Mouse (Mus musculus): ENCODE data around the gene Rad54l. TPM values are rescaled to one million over a fixed set of nuclear protein-coding genes. Genes with fewer than 3 reads are reported as not detected.

Rad54l gene
- polyA plus RNA-seq, 1 experiment from 2014 or later = 1.5 TPM

GRCm38 (mm10) chr4:116165708-116166407 is 42.4 kb upstream of the Rad54l start:
- no peak for TF ChIP-seq EP300 (IDR thresholded peaks at IDR 0.05)
- TF ChIP-seq CTCF (IDR thresholded peaks at IDR 0.05) = no peak
- H3K4me1 ChIP-seq (ENCODE audit: insufficient read depth, low read depth, low read length) = no peaks in the 10 kb centered on the region; the same call in 1 of the 2 replicates
- H3K36me3 ChIP-seq (ENCODE audit: insufficient read depth, low read length) = no peaks in the 10 kb centered on the region
- peak overlapping the region; percentile 54 for H3K27ac ChIP-seq (ENCODE audit: low read length)
- no peak overlapping the region for H3K4me3 ChIP-seq (ENCODE audit: low read depth, low read length)
- DNase-seq (ENCODE audit: low spot score) (peak; percentile 45), ATAC-seq (no peak)
- H3K9ac ChIP-seq (replicated peaks; ENCODE audit: low read depth) = no peak overlapping the region
- H3K27me3 ChIP-seq (replicated peaks; ENCODE audit: insufficient read depth, low read length) = no peaks in the 10 kb centered on the region
- no peaks in the 10 kb centered on the region for H3K9me3 ChIP-seq (ENCODE audit: low read length)
- 31% methylated on average over 8 of the region's 8 CpGs for WGBS
- 0 out of 2 replicates have a peak overlapping the region, but pooled peaks have one; percentile 19 for H3K4me2 ChIP-seq (replicated peaks; ENCODE audit: low read depth, low read length)

GRCm38 (mm10) chr4:116164759-116165554 is 41.5 kb upstream of the Rad54l start:
- TF ChIP-seq EP300 (IDR thresholded peaks at IDR 0.05) (no peak), CTCF (IDR thresholded peaks at IDR 0.05) (no peak)
- H3K9ac ChIP-seq (replicated peaks; ENCODE audit: low read depth) = no peak overlapping the region
- H3K27me3 ChIP-seq (replicated peaks; ENCODE audit: insufficient read depth, low read length) = no peaks in the 10 kb centered on the region
- ATAC-seq (peak; percentile 15), DNase-seq (ENCODE audit: low spot score) (peak; percentile 62)
- no peak overlapping the region for H3K4me2 ChIP-seq (replicated peaks; ENCODE audit: low read depth, low read length)
- H3K4me1 ChIP-seq (ENCODE audit: insufficient read depth, low read depth, low read length) = no peaks in the 10 kb centered on the region; the same call in 1 of the 2 replicates
- H3K27ac ChIP-seq (ENCODE audit: low read length) = peak overlapping the region; percentile 68
- H3K4me3 ChIP-seq (ENCODE audit: low read depth, low read length) = no peak overlapping the region
- WGBS = 51% methylated on average over 2 of the region's 2 CpGs
- H3K9me3 ChIP-seq (ENCODE audit: low read length) = no peaks in the 10 kb centered on the region
- no peaks in the 10 kb centered on the region for H3K36me3 ChIP-seq (ENCODE audit: insufficient read depth, low read length)

- peak overlapping the region; percentile 72 for H3K27ac ChIP-seq (ENCODE audit: low read length)
Measured at GRCm38 (mm10) chr4:116162142-116162541, 38.7 kb upstream of the Rad54l start.

GRCm38 (mm10) chr4:116160769-116161168 is 37.3 kb upstream of the Rad54l start:
- WGBS = 66% methylated on average over 3 of the region's 3 CpGs
- no peak for ATAC-seq

More at GRCm38 (mm10) chr4:116162142-116162541, 38.7 kb upstream of the Rad54l start:
- H3K4me1 ChIP-seq (ENCODE audit: insufficient read depth, low read depth, low read length) = no peaks in the 10 kb centered on the region; the same call in 1 of the 2 replicates
- 48% methylated on average over 4 of the region's 4 CpGs for WGBS
- TF ChIP-seq EP300 (IDR thresholded peaks at IDR 0.05) (no peak), CTCF (IDR thresholded peaks at IDR 0.05) (no peak)
- no peak overlapping the region for H3K9ac ChIP-seq (replicated peaks; ENCODE audit: low read depth)
- peaks cover 12% of the 10 kb centered on the region for H3K36me3 ChIP-seq (ENCODE audit: insufficient read depth, low read length)
- H3K4me2 ChIP-seq (replicated peaks; ENCODE audit: low read depth, low read length) = no peak overlapping the region
- H3K4me3 ChIP-seq (ENCODE audit: low read depth, low read length) = no peak overlapping the region
- peak; percentile 65 for ATAC-seq
- H3K9me3 ChIP-seq (ENCODE audit: low read length) = no peaks in the 10 kb centered on the region
- DNase-seq (ENCODE audit: low spot score) = peak; percentile 80
- no peaks in the 10 kb centered on the region for H3K27me3 ChIP-seq (replicated peaks; ENCODE audit: insufficient read depth, low read length)

GRCm38 (mm10) chr4:116159912-116160311 is 36.4 kb upstream of the Rad54l start:
- WGBS = 66% methylated on average over 3 of the region's 3 CpGs
- 0 out of 2 replicates have a peak overlapping the region, but pooled peaks have one; percentile 5 for H3K27ac ChIP-seq (ENCODE audit: low read length)
- H3K9ac ChIP-seq (replicated peaks; ENCODE audit: low read depth) = no peak overlapping the region
- no peaks in the 10 kb centered on the region for H3K9me3 ChIP-seq (ENCODE audit: low read length)
- DNase-seq (ENCODE audit: low spot score) (peak; percentile 70), ATAC-seq (peak; percentile 20; the same call in 1 of the 2 replicates)
- H3K27me3 ChIP-seq (replicated peaks; ENCODE audit: insufficient read depth, low read length) = no peaks in the 10 kb centered on the region
- no peaks in the 10 kb centered on the region for H3K4me1 ChIP-seq (ENCODE audit: insufficient read depth, low read depth, low read length)
- peaks cover 27% of the 10 kb centered on the region for H3K36me3 ChIP-seq (ENCODE audit: insufficient read depth, low read length)
- TF ChIP-seq EP300 (IDR thresholded peaks at IDR 0.05) = no peak
- peak; percentile 77 for TF ChIP-seq CTCF (IDR thresholded peaks at IDR 0.05)
- no peak overlapping the region for H3K4me2 ChIP-seq (replicated peaks; ENCODE audit: low read depth, low read length)
- H3K4me3 ChIP-seq (ENCODE audit: low read depth, low read length) = no peak overlapping the region

More at GRCm38 (mm10) chr4:116160769-116161168, 37.3 kb upstream of the Rad54l start:
- Histone ChIP-seq H3K4me2 (replicated peaks; ENCODE audit: low read depth, low read length) (no peak overlapping the region), H3K27ac (ENCODE audit: low read length) (peak overlapping the region; percentile 5; the same call in 1 of the 2 replicates), H3K9me3 (ENCODE audit: low read length) (no peaks in the 10 kb centered on the region), H3K9ac (replicated peaks; ENCODE audit: low read depth) (no peak overlapping the region), H3K4me1 (ENCODE audit: insufficient read depth, low read depth, low read length) (no peaks in the 10 kb centered on the region; the same call in 1 of the 2 replicates), H3K27me3 (replicated peaks; ENCODE audit: insufficient read depth, low read length) (no peaks in the 10 kb centered on the region), H3K36me3 (ENCODE audit: insufficient read depth, low read length) (peaks cover 18% of the 10 kb centered on the region), H3K4me3 (ENCODE audit: low read depth, low read length) (no peak overlapping the region)
- TF ChIP-seq CTCF (IDR thresholded peaks at IDR 0.05) = no peak
- TF ChIP-seq EP300 (IDR thresholded peaks at IDR 0.05) = no peak
- no peak for DNase-seq (ENCODE audit: low spot score)

- WGBS = 83% methylated on average over 2 of the region's 2 CpGs
- H3K4me1 ChIP-seq (ENCODE audit: insufficient read depth, low read depth, low read length) = no peaks in the 10 kb centered on the region
- H3K36me3 ChIP-seq (ENCODE audit: insufficient read depth, low read length) = peaks cover 34% of the 10 kb centered on the region
- ATAC-seq (peak; percentile 18), DNase-seq (ENCODE audit: low spot score) (no peak)
- H3K9ac ChIP-seq (replicated peaks; ENCODE audit: low read depth) = no peak overlapping the region
- no peak overlapping the region for H3K4me2 ChIP-seq (replicated peaks; ENCODE audit: low read depth, low read length)
- no peak overlapping the region for H3K4me3 ChIP-seq (ENCODE audit: low read depth, low read length)
- H3K27ac ChIP-seq (ENCODE audit: low read length) = peak overlapping the region; percentile 33; the same call in 1 of the 2 replicates
- no peaks in the 10 kb centered on the region for H3K27me3 ChIP-seq (replicated peaks; ENCODE audit: insufficient read depth, low read length)
- TF ChIP-seq EP300 (IDR thresholded peaks at IDR 0.05) (no peak), CTCF (IDR thresholded peaks at IDR 0.05) (no peak)
- no peaks in the 10 kb centered on the region for H3K9me3 ChIP-seq (ENCODE audit: low read length)
Measured at GRCm38 (mm10) chr4:116157882-116158281, 34.4 kb upstream of the Rad54l start.
